ENCODE assay signal across 25 mouse cellular contexts in genomic region chr15:88680931-88681330, GRCm38 (mm10). TPM values are rescaled to one million over a fixed set of nuclear protein-coding genes. Genes with fewer than 3 reads are reported as not detected.
DNase-seq lines count a peak whose midpoint lies in the region; ATAC-seq and TF ChIP-seq lines count a peak whose summit lies in the region.
"Had no signal": no experiment of that assay in that cellular context is flagged by ENCODE, and none has a peak within 500 bp of the region (broad histone marks: within the 10 kb centered on the region; RNA-seq: fewer than 3 reads in every experiment).

No protein-coding gene starts in this region.

- H3K36me3 ChIP-seq in hindbrain, postnatal 0 days (ENCODE audit: insufficient read depth, low read length) = no peaks in the 10 kb centered on the region
- H3K36me3 ChIP-seq in hindbrain, embryonic 13.5 days = peaks cover 12% of the 10 kb centered on the region

- H3K4me1 ChIP-seq in hindbrain, postnatal 0 days (ENCODE audit: insufficient read depth, low read length) = no peaks in the 10 kb centered on the region
- peaks cover 10% of the 10 kb centered on the region; the same call in 1 of the 2 replicates for H3K4me1 ChIP-seq in hindbrain, embryonic 13.5 days (replicated peaks)
- H3K4me1 ChIP-seq: embryonic facial prominence, embryonic 12.5 days; forebrain, embryonic 15.5 days; heart, embryonic 13.5 days; limb, embryonic 10.5 days; midbrain, embryonic 13.5 days; neural tube, embryonic 12.5 days had no signal

- peak; percentile 70 to 71 for DNase-seq in cerebellum, postnatal 10 days
- no peak for DNase-seq in cerebellum, adult 11-12 months
- DNase-seq in hindbrain, postnatal 0 days (ENCODE audit: low spot score) = peak; percentile 34
- peak; percentile 61 for DNase-seq in adipocyte (ENCODE audit: low spot score)
- peak; percentile 10 for DNase-seq in gonadal fat pad, adult 2 months (ENCODE audit: low read depth)
- DNase-seq: gastrocnemius, postnatal 10 days; heart, adult 18-20 months; kidney, adult 18-20 months; layer of hippocampus, adult 9-11 months; liver; right cerebral cortex, postnatal 25 days; spleen, adult 18-20 months had no signal

- H3K27me3 ChIP-seq in hindbrain, postnatal 0 days (ENCODE audit: insufficient read depth, low read length) = no peaks in the 10 kb centered on the region
- H3K27me3 ChIP-seq in hindbrain, embryonic 13.5 days = no peaks in the 10 kb centered on the region
- H3K27me3 ChIP-seq: embryonic facial prominence, embryonic 12.5 days; forebrain, embryonic 15.5 days; heart, embryonic 13.5 days; hindbrain, embryonic 12.5 days; midbrain, embryonic 13.5 days; neural tube, embryonic 12.5 days had no signal

- no peak for TF ChIP-seq CTCF in hindbrain, postnatal 0 days (IDR thresholded peaks at IDR 0.05; ENCODE audit: low read depth)

- no peak overlapping the region for H3K27ac ChIP-seq in hindbrain, postnatal 0 days
- no peak overlapping the region for H3K27ac ChIP-seq in hindbrain, embryonic 13.5 days
- H3K27ac ChIP-seq: embryonic facial prominence, embryonic 12.5 days; forebrain, embryonic 15.5 days; heart, embryonic 13.5 days; hindbrain, embryonic 12.5 days; kidney, postnatal 0 days; left cerebral cortex, adult 2 months; limb, embryonic 10.5 days; midbrain, embryonic 13.5 days; neural tube, embryonic 12.5 days had no signal

- 60% methylated on average over 5 of the region's 5 CpGs for WGBS in hindbrain, postnatal 0 days
- WGBS in hindbrain, embryonic 13.5 days = 67% methylated on average over 5 of the region's 5 CpGs

- no peak overlapping the region for H3K4me2 ChIP-seq in hindbrain, postnatal 0 days (ENCODE audit: low read depth, low read length)
- H3K4me2 ChIP-seq in hindbrain, embryonic 13.5 days = no peak overlapping the region
- H3K4me2 ChIP-seq: embryonic facial prominence, embryonic 12.5 days; forebrain, embryonic 15.5 days; heart, embryonic 13.5 days; hindbrain, embryonic 12.5 days; midbrain, embryonic 13.5 days; neural tube, embryonic 12.5 days had no signal

- no peak overlapping the region for H3K9ac ChIP-seq in hindbrain, postnatal 0 days (replicated peaks; ENCODE audit: low read length)
- no peak overlapping the region for H3K9ac ChIP-seq in hindbrain, embryonic 13.5 days
- H3K9ac ChIP-seq: embryonic facial prominence, embryonic 12.5 days; forebrain, embryonic 15.5 days; heart, embryonic 13.5 days; hindbrain, embryonic 12.5 days; midbrain, embryonic 13.5 days; neural tube, embryonic 12.5 days had no signal

- H3K4me3 ChIP-seq in hindbrain, postnatal 0 days (ENCODE audit: low read length) = no peak overlapping the region
- no peak overlapping the region for H3K4me3 ChIP-seq in hindbrain, embryonic 13.5 days
- H3K4me3 ChIP-seq: embryonic facial prominence, embryonic 12.5 days; erythroblast, embryonic 14.5 days; forebrain, embryonic 15.5 days; heart, embryonic 13.5 days; hindbrain, embryonic 12.5 days; left cerebral cortex, adult 2 months; limb, embryonic 10.5 days; midbrain, embryonic 13.5 days; neural tube, embryonic 12.5 days had no signal

- ATAC-seq in hindbrain, postnatal 0 days = no peak
- ATAC-seq in hindbrain, embryonic 13.5 days (ENCODE audit: low FRiP score) = no peak
- no peak for ATAC-seq in monocyte, adult 5-6 weeks (replicated peaks; ENCODE audit: insufficient number of reproducible peaks, low FRiP score, low TSS enrichment, poor library complexity, severe bottlenecking)
- ATAC-seq: forebrain, embryonic 15.5 days; inflammation-experienced regulatory T-cells, adult 6 months; midbrain, embryonic 13.5 days had no signal

- no peaks in the 10 kb centered on the region for H3K9me3 ChIP-seq in hindbrain, postnatal 0 days (ENCODE audit: low read length)
- no peaks in the 10 kb centered on the region for H3K9me3 ChIP-seq in hindbrain, embryonic 13.5 days
- H3K9me3 ChIP-seq: embryonic facial prominence, embryonic 12.5 days; forebrain, embryonic 15.5 days; heart, embryonic 13.5 days; hindbrain, embryonic 12.5 days; limb, embryonic 10.5 days; midbrain, embryonic 13.5 days; neural tube, embryonic 12.5 days had no signal

RNA-seq across cellular contexts. Expression of gene Brd1, which starts 53.1 kb away (rescaled TPM):
- total RNA-seq in hindbrain, postnatal 0 days (2014; rRNA removed) = 43.5 and 45.2 TPM in 2 replicates
- 12.4 and 13.1 TPM in 2 replicates for polyA plus RNA-seq in hindbrain, postnatal 0 days (2015; fragmentation: Nextera tagmentation; extraction: Ambion mirVana)
- polyA plus RNA-seq in hindbrain, embryonic 13.5 days (2015; fragmentation: Nextera tagmentation; extraction: Ambion mirVana) = 23.2 and 25.4 TPM in 2 replicates
- polyA plus RNA-seq in gonadal fat pad, adult 2 months (2012; rRNA removed) = 12.9 and 21.2 TPM in 2 replicates
- total RNA-seq in monocyte, adult 5-6 weeks (2017) = 81.7 to 95.3 TPM (median 82.8 TPM) in 3 replicates
